Mouse (Mus musculus): Measurements from ENCODE around the gene Olfr105-ps.

Olfr105-ps gene

DNA sequence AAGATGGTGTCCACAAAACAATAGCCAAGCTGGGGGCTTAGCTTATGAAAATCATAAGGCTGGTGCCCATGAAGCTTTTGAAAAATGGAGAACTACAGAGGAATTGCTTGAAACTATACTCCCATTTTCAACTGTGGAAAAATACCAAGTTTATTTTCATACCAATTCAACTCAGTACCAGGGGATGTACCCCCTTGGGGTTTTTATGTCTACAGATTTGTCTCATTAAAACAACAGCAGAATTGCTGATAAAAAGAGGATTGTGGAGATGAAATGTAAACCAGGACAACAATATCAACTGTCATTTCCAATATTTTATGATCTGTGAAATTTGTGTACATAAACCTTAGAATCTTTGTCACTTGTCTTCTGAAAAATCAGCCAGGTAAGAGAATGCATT is at the start of gene Olfr105-ps:
TSS of gene Olfr105-ps (plus strand) at position 301 of the 400 bp plus-strand sequence.
- DNase-seq = no peak

DNA sequence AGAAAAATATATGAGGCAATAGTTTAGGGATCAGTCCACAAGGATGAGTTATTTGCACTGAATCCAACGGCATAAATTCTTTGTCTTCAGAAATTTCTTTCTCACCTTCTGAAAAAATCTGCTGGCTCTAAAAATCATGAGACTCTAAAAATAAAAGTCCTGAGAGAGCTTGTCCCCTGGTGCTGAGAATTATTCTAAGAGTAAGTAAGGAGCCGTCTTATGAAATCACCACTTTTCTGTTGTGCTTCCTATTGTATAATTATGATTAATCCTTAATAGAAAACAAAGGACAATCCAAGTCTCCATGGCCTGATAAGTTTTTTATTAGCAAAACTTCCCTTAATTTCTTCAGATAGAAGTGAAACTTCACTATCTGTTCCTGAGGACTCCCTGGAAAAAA is 39.2 kb upstream of the Olfr105-ps start, which contains the start of gene Olfr103:
TSS of gene Olfr103 (minus strand) at position 101 of the 400 bp plus-strand sequence.
- DNase-seq = no peak

DNA sequence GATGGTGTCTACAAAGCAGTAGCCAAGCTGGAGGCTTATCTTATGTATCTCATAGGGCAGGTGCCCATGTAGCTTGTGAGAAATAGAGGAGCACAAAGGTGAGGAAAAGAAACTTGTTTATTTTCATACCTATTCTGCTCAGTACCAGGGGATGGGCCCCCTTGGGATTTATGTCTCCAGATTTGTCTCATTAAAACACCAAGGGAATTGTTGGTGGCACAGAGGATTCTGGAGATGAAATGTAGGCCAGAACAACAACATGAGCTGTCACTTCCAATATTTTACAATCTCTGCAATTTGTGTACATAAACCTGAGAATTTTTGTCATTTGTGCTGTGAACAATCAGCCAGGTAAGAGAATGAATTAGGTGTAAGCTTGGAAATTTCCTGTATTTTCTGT is 19.6 kb upstream of the Olfr105-ps start, which contains the start of gene Olfr104-ps:
TSS of gene Olfr104-ps (plus strand) at position 301 of the 400 bp plus-strand sequence.
- no peak for DNase-seq

GRCm38 (mm10) chr17:37390093-37390492 is 11.3 kb downstream of the Olfr105-ps start, which contains the start of gene Olfr106-ps:
Gene Olfr106-ps (plus strand): TSS chr17:37390393.
- no peak for DNase-seq

DNA sequence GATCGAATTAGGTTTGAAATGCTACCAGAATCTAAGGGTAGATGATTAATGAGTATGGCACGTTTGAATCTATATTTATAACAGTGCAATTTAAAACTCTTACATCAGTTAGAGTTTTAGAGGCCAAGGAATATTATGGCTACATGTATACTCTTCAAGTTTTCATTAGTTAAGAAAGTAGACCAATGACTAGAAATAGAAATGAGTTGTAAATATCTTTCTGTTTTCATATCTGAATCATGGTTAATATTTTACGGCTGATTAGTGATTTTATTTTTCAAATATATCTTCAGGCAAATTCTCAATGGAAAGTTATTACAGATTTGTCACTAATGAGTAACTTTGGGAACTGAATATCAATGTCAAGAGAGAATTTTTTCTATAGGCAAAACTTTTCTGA is 20.1 kb downstream of the Olfr105-ps start, which contains the start of gene Olfr107:
TSS of gene Olfr107 (plus strand) at position 301 of the 400 bp plus-strand sequence.
- DNase-seq = no peak

DNA sequence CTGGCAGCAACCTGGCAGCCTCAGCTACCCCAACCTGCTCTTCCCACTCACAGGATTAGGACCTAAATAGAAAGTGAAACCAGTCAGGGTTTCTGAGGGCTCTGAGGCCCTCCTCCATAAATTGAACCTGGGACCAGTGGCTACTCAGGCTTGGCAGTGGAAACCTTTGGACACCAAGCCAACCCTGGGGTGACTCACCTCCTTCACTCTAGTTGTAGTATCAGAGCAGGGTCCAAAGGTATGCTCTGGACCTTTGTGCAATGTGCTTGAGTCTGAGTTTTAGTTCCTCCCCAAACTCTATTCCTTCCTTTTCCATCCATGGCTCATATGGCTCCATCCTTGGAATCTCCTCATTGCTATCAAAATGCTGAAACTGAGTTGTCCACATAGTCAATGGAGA is 34.5 kb downstream of the Olfr105-ps start:
- DNase-seq = no peak
